Mouse (Mus musculus) MEL (cell line): Measurements from ENCODE around the gene Ccdc187. TPM values are rescaled to one million over a fixed set of nuclear protein-coding genes. Genes with fewer than 3 reads are reported as not detected.
A peak's percentile ranks its signal among the peaks of the same experiment; 100 is the strongest.

Experiments used
- DNase-seq: peaks from one replicate; pipeline ENCODE4 v3.0.0; 2011; ENCODE audit warnings: low read depth, low spot score
- H3K27ac ChIP-seq: 2 replicates; pipeline ENCODE4 v1.5.1; 2012; ENCODE audit warnings: low read depth, mild to moderate bottlenecking, control low read depth, low read length, moderate library complexity; ENCODE audit not compliant: control insufficient read depth
- H3K27me3 ChIP-seq, 2 experiments: fragments of 150-350 bp in 1 of 2; sonication (generic) in 1 of 2; 2 replicates each; pipeline ENCODE4 v1.6.1; 2012; ENCODE audit warnings: low read length in 2 of 2, mild to moderate bottlenecking in 2 of 2, improper control_type of control experiment in 1 of 2, moderate library complexity in 1 of 2; ENCODE audit not compliant: insufficient read depth in 2 of 2, control insufficient read depth in 1 of 2
- H3K36me3 ChIP-seq, 2 experiments: 2 replicates each; pipeline ENCODE4 v1.6.1; 2012 to 2014; ENCODE audit warnings: low read length in 2 of 2, improper control_type of control experiment in 1 of 2, inconsistent platforms in 1 of 2, mild to moderate bottlenecking in 1 of 2; ENCODE audit not compliant: insufficient read depth in 2 of 2, control insufficient read depth in 1 of 2
- H3K4me1 ChIP-seq, 2 experiments: fragments of 150-350 bp in 1 of 2; sonication (generic) in 1 of 2; 2 replicates each; pipeline ENCODE4 v1.6.1; 2012; ENCODE audit warnings: low read length in 2 of 2, improper control_type of control experiment in 1 of 2, mild to moderate bottlenecking in 1 of 2; ENCODE audit not compliant: insufficient read depth in 2 of 2, control insufficient read depth in 1 of 2
- H3K4me3 ChIP-seq, 2 experiments: fragments of 150-350 bp in 1 of 2; sonication (generic) in 1 of 2; 2 replicates each; pipeline ENCODE4 v1.5.1; 2012; ENCODE audit warnings: low read depth in 2 of 2, low read length in 2 of 2, mild to moderate bottlenecking in 2 of 2, moderate library complexity in 2 of 2, control low read depth in 1 of 2, improper control_type of control experiment in 1 of 2; ENCODE audit not compliant: control insufficient read depth in 1 of 2, insufficient read depth in 1 of 2
- H3K79me2 ChIP-seq: 2 replicates; pipeline ENCODE4 v1.6.1; 2012; ENCODE audit warnings: mild to moderate bottlenecking, low read length, moderate library complexity; ENCODE audit not compliant: control insufficient read depth, poor library complexity, insufficient read depth
- H3K9ac ChIP-seq: 2 replicates; pipeline ENCODE4 v1.6.1; 2012; ENCODE audit warnings: low read depth, mild to moderate bottlenecking, control low read depth, low read length, moderate library complexity; ENCODE audit not compliant: control insufficient read depth, poor library complexity, severe bottlenecking
- H3K9me3 ChIP-seq: fragments of 150-350 bp; sonication (generic); replicated peaks from 2 replicates; pipeline ENCODE4 v1.6.1; 2012; ENCODE audit warnings: mild to moderate bottlenecking, low read length, improper control_type of control experiment, moderate library complexity; ENCODE audit not compliant: insufficient read depth
- CHD2 ChIP-seq: IDR thresholded peaks from 2 replicates; pipeline ENCODE4 v1.6.1; 2011; ENCODE audit warnings: low read length, improper control_type of control experiment
- CTCF ChIP-seq, 3 experiments: IDR thresholded peaks in 2 of 3; conservative IDR thresholded peaks in 1 of 3; 2 replicates each; pipeline ENCODE4 v1.5.1; 2011 to 2012; ENCODE audit warnings: low read length in 3 of 3, low read depth in 2 of 3, mild to moderate bottlenecking in 2 of 3, improper control_type of control experiment in 1 of 3, inconsistent platforms in 1 of 3, mixed read lengths in 1 of 3, moderate library complexity in 1 of 3; ENCODE audit not compliant: control insufficient read depth in 1 of 3, insufficient read depth in 1 of 3, poor library complexity in 1 of 3, severe bottlenecking in 1 of 3
- E2F4 ChIP-seq: IDR thresholded peaks from 2 replicates; pipeline ENCODE4 v1.6.1; 2011; ENCODE audit warnings: low read depth, low read length, improper control_type of control experiment, borderline replicate concordance
- ELF1 ChIP-seq: IDR thresholded peaks from 2 replicates; pipeline ENCODE4 v1.6.1; 2014; ENCODE audit warnings: low read depth, mild to moderate bottlenecking, inconsistent platforms, low read length, improper control_type of control experiment, moderate library complexity
- JUND ChIP-seq: IDR thresholded peaks from 2 replicates; pipeline ENCODE4 v1.6.1; 2011; ENCODE audit warnings: low read depth, mild to moderate bottlenecking, improper control_type of control experiment, low read length
- MAFK ChIP-seq: IDR thresholded peaks from 2 replicates; pipeline ENCODE4 v1.6.1; 2011; ENCODE audit warnings: low read depth, mild to moderate bottlenecking, low read length, improper control_type of control experiment, borderline replicate concordance
- MAZ ChIP-seq: IDR thresholded peaks from 2 replicates; pipeline ENCODE4 v1.6.1; 2012; ENCODE audit warnings: low read depth, mild to moderate bottlenecking, inconsistent platforms, low read length, improper control_type of control experiment
- NELFE ChIP-seq: IDR thresholded peaks from 2 replicates; pipeline ENCODE4 v1.6.1; 2011; ENCODE audit warnings: low read depth, low read length, improper control_type of control experiment
- NRF1 ChIP-seq: IDR thresholded peaks from 2 replicates; pipeline ENCODE4 v1.6.1; 2014; ENCODE audit warnings: low read depth, mild to moderate bottlenecking, inconsistent platforms, low read length, improper control_type of control experiment, moderate library complexity; ENCODE audit not compliant: poor library complexity, insufficient read depth, severe bottlenecking
- POLR2A ChIP-seq, 2 experiments: IDR thresholded peaks; 2 replicates each; pipeline ENCODE4 v1.6.1; 2011 to 2012; ENCODE audit warnings: low read length in 2 of 2, mild to moderate bottlenecking in 2 of 2, control low read depth in 1 of 2, improper control_type of control experiment in 1 of 2, low read depth in 1 of 2, moderate library complexity in 1 of 2; ENCODE audit not compliant: control insufficient read depth in 1 of 2, insufficient read depth in 1 of 2, poor library complexity in 1 of 2
- RAD21 ChIP-seq: IDR thresholded peaks from 2 replicates; pipeline ENCODE4 v1.6.1; 2011; ENCODE audit warnings: mild to moderate bottlenecking, low read depth, low read length, improper control_type of control experiment
- SMC3 ChIP-seq: IDR thresholded peaks from 2 replicates; pipeline ENCODE4 v1.6.1; 2011; ENCODE audit warnings: low read depth, low read length, improper control_type of control experiment
- TAL1 ChIP-seq: IDR thresholded peaks from 2 replicates; pipeline ENCODE4 v1.6.1; 2012; ENCODE audit warnings: mild to moderate bottlenecking, inconsistent platforms, low read length, moderate library complexity, mixed read lengths
- TCF12 ChIP-seq: IDR thresholded peaks from 2 replicates; pipeline ENCODE4 v1.6.1; 2014; ENCODE audit warnings: low read depth, mild to moderate bottlenecking, inconsistent platforms, low read length, improper control_type of control experiment, moderate library complexity
- USF1 ChIP-seq: IDR thresholded peaks from 2 replicates; pipeline ENCODE4 v1.6.1; 2014; ENCODE audit warnings: low read depth, mild to moderate bottlenecking, inconsistent platforms, low read length, improper control_type of control experiment, moderate library complexity
- USF2 ChIP-seq, 2 experiments: IDR thresholded peaks; 2 replicates each; pipeline ENCODE4 v1.6.1; 2011 to 2012; ENCODE audit warnings: improper control_type of control experiment in 2 of 2, low read length in 2 of 2, borderline replicate concordance in 1 of 2, inconsistent platforms in 1 of 2, low read depth in 1 of 2, mild to moderate bottlenecking in 1 of 2; ENCODE audit not compliant: insufficient read depth in 1 of 2
- ZC3H11A ChIP-seq: IDR thresholded peaks from 2 replicates; pipeline ENCODE4 v1.6.1; 2012; ENCODE audit warnings: low read depth, mild to moderate bottlenecking, inconsistent platforms, low read length, improper control_type of control experiment
- ZNF384 ChIP-seq: IDR thresholded peaks from 2 replicates; pipeline ENCODE4 v1.6.1; 2012; ENCODE audit warnings: low read depth, mild to moderate bottlenecking, inconsistent platforms, low read length, improper control_type of control experiment
- polyA plus RNA-seq, 2 experiments: library from polyadenylated mRNA; stranded (reverse) in 1 of 2; unstranded in 1 of 2; fragments of >175 nt in 1 of 2; fragments of >200 nt in 1 of 2; gene quantifications; 2 replicates each; pipeline versions ENCODE4 v1.2.1 to v1.2.4; 2012; ENCODE audit warnings: low replicate concordance in 2 of 2, low read depth in 1 of 2; ENCODE audit not compliant: insufficient read length in 2 of 2, insufficient read depth in 1 of 2, missing spikeins in 1 of 2
- total RNA-seq: library from RNA; depleted of rRNA; stranded (reverse); fragments of 300-350 nt; gene quantifications from 2 replicates; pipeline ENCODE4 v1.2.3, GENCODE M21; 2012

Ccdc187 gene
- total and polyA plus RNA-seq, 3 experiments: not detected

GRCm38 (mm10) chr2:26227788-26228187 is 66.6 kb downstream of the Ccdc187 start:
- Histone ChIP-seq H3K9ac (no peak overlapping the region), H3K4me3 (no peak overlapping the region), H3K27ac (no peak overlapping the region), H3K27me3 (no peaks in the 10 kb centered on the region), H3K4me1 (no peaks in the 10 kb centered on the region), H3K36me3 (no peaks in the 10 kb centered on the region; a peak in 2 of 4 replicates), H3K79me2 (no peaks in the 10 kb centered on the region), H3K9me3 (no peaks in the 10 kb centered on the region)
- peak; percentile 74 for DNase-seq
- no peak for TF ChIP-seq JUND
- peak; percentile 75 for TF ChIP-seq SMC3
- no peak for TF ChIP-seq TAL1
- peak; percentile 51 for TF ChIP-seq RAD21
- TF ChIP-seq CTCF (IDR thresholded peaks at IDR 0.05 in 2 of 3, conservative IDR thresholded peaks at IDR 0.05 in 1 of 3; ENCODE audit: control insufficient read depth in 1 of 3, insufficient read depth in 1 of 3, low read depth in 2 of 3, low read length in 3 of 3, poor library complexity in 1 of 3, severe bottlenecking in 1 of 3): peak; percentile 66 to 80 (median 79)
- peak; percentile 38; the same call in 1 of the 2 replicates for TF ChIP-seq ZC3H11A
- TF ChIP-seq POLR2A (IDR thresholded peaks at IDR 0.05; ENCODE audit: control insufficient read depth in 1 of 2, insufficient read depth in 1 of 2, low read depth in 1 of 2, low read length in 2 of 2, poor library complexity in 1 of 2): no peak
- TF ChIP-seq ZNF384: 0 out of 2 replicates have a peak, but pooled peaks have one; percentile 35
- no peak for TF ChIP-seq USF1
- TF ChIP-seq E2F4: no peak
- TF ChIP-seq CHD2: no peak

DNA sequence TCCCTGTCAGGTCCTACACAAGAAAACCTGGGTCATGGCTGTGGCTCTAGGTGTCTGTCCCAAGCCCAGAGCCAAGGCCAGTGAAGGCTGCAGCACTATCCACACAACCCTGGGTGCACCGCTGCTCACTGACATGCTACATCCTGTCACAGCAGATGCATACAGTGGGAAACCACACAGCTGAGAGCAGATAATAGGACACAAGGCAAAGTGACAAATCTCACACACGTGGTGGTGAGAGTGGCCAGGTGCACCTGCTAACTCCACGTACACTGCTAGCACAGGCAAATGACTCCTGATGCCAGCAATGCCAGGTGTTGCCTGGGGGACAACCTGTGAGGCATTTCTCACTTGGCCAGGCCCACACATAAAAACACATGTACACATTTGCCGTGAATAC is 69.1 kb downstream of the Ccdc187 start:
- H3K27me3 ChIP-seq: no peaks in the 10 kb centered on the region
- no peaks in the 10 kb centered on the region for H3K79me2 ChIP-seq
- TF ChIP-seq NRF1 (no peak), USF2 (IDR thresholded peaks at IDR 0.05; ENCODE audit: borderline replicate concordance in 1 of 2, insufficient read depth in 1 of 2, low read depth in 1 of 2, low read length in 2 of 2) (no peak), ELF1 (no peak), MAFK (no peak), NELFE (no peak), TCF12 (no peak), MAZ (no peak), SMC3 (no peak)
- H3K27ac ChIP-seq: no peak overlapping the region
- H3K4me1 ChIP-seq: no peaks in the 10 kb centered on the region
- DNase-seq: no peak
- H3K9ac ChIP-seq: no peak overlapping the region
- no peaks in the 10 kb centered on the region for H3K9me3 ChIP-seq
- H3K4me3 ChIP-seq: no peak overlapping the region
- H3K36me3 ChIP-seq: no peaks in the 10 kb centered on the region; a peak in 2 of 4 replicates
